Mouse (Mus musculus): ENCODE results near the gene 1110008P14Rik.

DNA sequence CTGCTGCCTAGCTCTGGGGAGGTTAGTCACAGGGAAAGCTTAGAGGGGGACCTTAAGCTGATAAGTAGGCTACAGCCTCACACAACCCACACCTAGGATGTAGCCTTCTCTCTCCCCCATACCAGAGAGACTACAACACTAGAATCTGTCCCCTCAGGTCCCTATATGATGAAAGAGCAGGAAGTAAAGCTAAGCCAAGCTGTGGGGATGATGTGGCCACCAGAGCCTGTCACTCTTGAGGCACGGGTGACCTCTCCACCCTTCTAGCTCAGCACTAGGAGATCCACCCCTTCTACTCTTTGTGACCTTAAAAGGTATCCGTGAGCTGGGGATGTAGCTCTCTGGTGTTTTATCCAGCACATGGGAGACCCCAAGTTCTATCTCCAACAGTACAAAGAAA, 7.4 kb upstream of the 1110008P14Rik start:
- TF ChIP-seq CTCF (conservative IDR thresholded peaks at IDR 0.05; ENCODE audit: low read length) (no peak), POU5F1 (IDR thresholded peaks at IDR 0.05; ENCODE audit: borderline replicate concordance, low read length) (no peak)

Data from E14TG2a.4 (cell line).